Mouse (Mus musculus): ENCODE measurements around the gene Cyb5b. TPM values are rescaled to one million over a fixed set of nuclear protein-coding genes. Genes with fewer than 3 reads are reported as not detected.

Cyb5b gene
- total RNA-seq, 4 experiments from 2014 or later: 101 to 106 (median 102) TPM

- no peak for DNase-seq (ENCODE audit: low spot score in 2 of 2)
Observed at GRCm38 (mm10) chr8:107129171-107130025, 21.0 kb upstream of the Cyb5b start.

- DNase-seq (ENCODE audit: low spot score in 2 of 2): no peak
Observed at GRCm38 (mm10) chr8:107130028-107130427, 20.4 kb upstream of the Cyb5b start.

- no peak for DNase-seq (ENCODE audit: low spot score in 2 of 2)
Observed at GRCm38 (mm10) chr8:107132581-107133491, 17.6 kb upstream of the Cyb5b start.

GRCm38 (mm10) chr8:107133881-107134280 lies 16.6 kb upstream of the Cyb5b start:
- no peak for DNase-seq (ENCODE audit: low spot score in 2 of 2)

- DNase-seq (ENCODE audit: low spot score in 2 of 2): no peak
Observed at GRCm38 (mm10) chr8:107136003-107136612, 14.3 kb upstream of the Cyb5b start.

GRCm38 (mm10) chr8:107137591-107137990 lies 12.8 kb upstream of the Cyb5b start:
- no peak for DNase-seq (ENCODE audit: low spot score in 2 of 2)

GRCm38 (mm10) chr8:107138338-107138737 lies 12.1 kb upstream of the Cyb5b start:
- DNase-seq (ENCODE audit: low spot score in 2 of 2): no peak

- no peak for DNase-seq (ENCODE audit: low spot score in 2 of 2)
Observed at GRCm38 (mm10) chr8:107139704-107140470, 10.6 kb upstream of the Cyb5b start.

- DNase-seq (ENCODE audit: low spot score in 2 of 2): no peak
Observed at GRCm38 (mm10) chr8:107142539-107142938, 7.9 kb upstream of the Cyb5b start.

- DNase-seq (ENCODE audit: low spot score in 2 of 2): no peak
Observed at GRCm38 (mm10) chr8:107143501-107143900, 6.9 kb upstream of the Cyb5b start.

GRCm38 (mm10) chr8:107146186-107146585 lies 4.3 kb upstream of the Cyb5b start:
- no peak for DNase-seq (ENCODE audit: low spot score in 2 of 2)

- no peak for DNase-seq (ENCODE audit: low spot score in 2 of 2)
Observed at GRCm38 (mm10) chr8:107148802-107149201, 1.6 kb upstream of the Cyb5b start.

GRCm38 (mm10) chr8:107150057-107150403 lies 410 bp upstream of the Cyb5b start:
- no peak for DNase-seq (ENCODE audit: low spot score in 2 of 2)

- no peak for DNase-seq (ENCODE audit: low spot score in 2 of 2)
Observed at GRCm38 (mm10) chr8:107151212-107151920, 926 bp downstream of the Cyb5b start.

GRCm38 (mm10) chr8:107153326-107154210 lies 3.1 kb downstream of the Cyb5b start:
- DNase-seq (ENCODE audit: low spot score in 2 of 2): no peak

- DNase-seq (ENCODE audit: low spot score in 2 of 2): no peak
Observed at GRCm38 (mm10) chr8:107156816-107157215, 6.4 kb downstream of the Cyb5b start.

- no peak for DNase-seq (ENCODE audit: low spot score in 2 of 2)
Observed at GRCm38 (mm10) chr8:107157836-107158235, 7.4 kb downstream of the Cyb5b start.

- DNase-seq (ENCODE audit: low spot score in 2 of 2): no peak
Observed at GRCm38 (mm10) chr8:107158890-107159289, 8.4 kb downstream of the Cyb5b start.

- no peak for DNase-seq (ENCODE audit: low spot score in 2 of 2)
Observed at GRCm38 (mm10) chr8:107164251-107164773, 13.9 kb downstream of the Cyb5b start.

Measured in left cerebral cortex, adult 8-10 months (tissue).